Mouse (Mus musculus) frontal cortex, postnatal 36 days (tissue): ENCODE measurements around the gene Atp13a3.
"Not testable (repeated sequence)": the region's sequence is repeated elsewhere in the genome, so short reads cannot be mapped to it uniquely, and the experiment has no call there.

ENCODE experiments used
- DNase-seq, 2 experiments: peaks; one replicate each; pipeline ENCODE4 v3.0.0; 2022; ENCODE audit warnings: low spot score in 2 of 2

The Atp13a3 gene

DNA sequence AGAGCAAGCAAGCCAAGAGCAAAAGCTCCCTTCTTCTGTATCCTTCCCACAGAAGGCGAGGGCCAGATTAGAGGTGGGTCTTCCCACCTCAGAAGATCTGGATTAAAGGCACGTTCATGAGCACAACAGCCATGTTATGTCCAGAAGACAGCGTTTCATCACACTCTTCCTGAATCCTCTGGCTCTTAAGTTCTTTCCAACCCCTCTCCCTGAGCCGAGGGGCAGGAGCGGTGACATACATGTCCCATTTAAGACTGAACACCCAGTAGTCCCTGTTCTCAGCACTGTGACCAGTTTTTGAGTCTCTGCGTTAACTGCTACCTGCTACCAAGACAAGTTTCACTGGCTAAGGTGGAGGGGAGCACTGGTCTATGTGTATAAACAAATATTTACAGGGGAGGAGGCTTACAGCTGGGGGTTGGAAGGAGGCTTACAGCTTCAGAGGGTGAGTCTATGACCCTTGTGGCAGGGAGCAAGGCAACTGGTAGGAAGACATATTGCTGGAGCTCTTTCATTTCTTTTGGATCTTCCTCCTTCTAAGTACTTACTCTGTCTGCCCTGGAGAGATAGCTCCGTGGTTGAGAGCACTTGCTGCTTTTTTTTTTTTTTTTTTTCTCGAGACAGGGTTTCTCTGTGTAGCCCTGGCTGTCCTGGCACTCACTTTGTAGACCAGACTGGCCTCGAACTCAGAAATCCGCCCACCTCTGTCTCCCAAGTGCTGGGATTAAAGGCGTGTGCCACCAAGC lies at the start of gene Atp13a3:
Gene Atp13a3, minus strand, starts transcription at position 51 of the 746 bp plus-strand sequence.
- no peak for DNase-seq

GRCm38 (mm10) chr16:30453213-30453975 lies 47.6 kb upstream of the Atp13a3 start:
- DNase-seq: no peak

DNA sequence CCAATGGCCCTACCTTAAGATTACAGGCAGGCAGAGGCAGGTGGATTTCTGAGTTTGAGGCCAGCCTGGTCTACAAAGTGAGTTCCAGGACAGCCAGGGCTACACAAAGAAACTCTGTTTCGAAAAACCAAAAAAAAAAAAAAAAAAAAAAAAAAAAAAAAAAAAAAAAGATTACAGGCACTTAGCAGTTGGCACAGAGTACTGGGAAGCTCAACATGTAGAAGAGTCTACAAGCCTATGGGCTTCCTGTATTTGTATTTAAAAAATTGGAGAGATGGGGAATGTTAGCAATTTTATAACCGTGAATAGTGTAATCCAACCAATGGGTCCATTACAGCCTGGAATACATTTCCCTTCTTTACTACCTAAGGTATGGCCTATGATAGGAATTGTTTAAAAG lies 45.4 kb upstream of the Atp13a3 start:
- not testable (repeated sequence) for DNase-seq

- DNase-seq: no peak
These were observed 43.2 kb upstream of the Atp13a3 start for GRCm38 (mm10) chr16:30449017-30449416.

DNA sequence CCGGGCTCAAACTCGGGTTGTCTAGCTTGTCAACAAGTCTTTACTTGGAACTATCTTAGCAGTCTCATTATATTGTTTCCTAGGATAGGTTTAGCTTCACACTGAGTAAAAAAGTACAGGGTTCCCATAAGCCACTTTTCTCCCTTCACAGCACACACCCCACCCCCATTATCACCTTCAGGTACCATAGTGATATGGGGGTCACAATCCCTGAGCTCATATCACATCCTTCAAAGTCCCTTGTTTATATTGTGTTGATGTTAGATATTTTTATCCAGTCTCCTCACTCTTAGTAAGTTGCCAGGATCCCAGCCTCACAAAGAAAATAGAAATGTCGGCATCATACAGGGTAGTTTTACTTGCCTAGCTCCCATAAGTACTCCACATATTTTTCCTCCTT lies 42.4 kb upstream of the Atp13a3 start:
- DNase-seq: no peak

GRCm38 (mm10) chr16:30447642-30448041 lies 41.9 kb upstream of the Atp13a3 start:
- no peak for DNase-seq

GRCm38 (mm10) chr16:30443411-30443810 lies 37.6 kb upstream of the Atp13a3 start:
- no peak for DNase-seq

DNA sequence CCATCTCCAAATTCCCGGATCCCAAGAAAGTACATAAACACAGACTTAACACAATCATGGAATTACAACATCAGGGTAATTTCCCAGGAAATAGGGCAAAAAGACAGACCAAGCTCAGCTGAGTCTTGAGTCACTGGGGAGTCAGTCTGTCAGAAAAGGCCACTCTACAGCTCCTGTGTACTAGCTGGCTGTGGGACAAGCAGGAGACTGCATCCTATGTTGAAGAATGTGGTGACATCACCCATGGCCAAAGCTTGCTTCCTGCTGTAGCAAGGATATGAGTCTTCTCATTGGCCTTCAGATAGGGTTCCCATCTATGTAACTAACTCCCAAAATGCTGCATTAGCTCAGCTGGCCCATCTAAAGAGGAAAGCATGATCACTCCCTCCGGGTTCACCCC lies 36.7 kb upstream of the Atp13a3 start:
- DNase-seq: no peak

- no peak for DNase-seq
These were observed 35.6 kb upstream of the Atp13a3 start for GRCm38 (mm10) chr16:30441409-30441808.

- DNase-seq: no peak
These were observed 34.1 kb upstream of the Atp13a3 start for GRCm38 (mm10) chr16:30439841-30440240.

- no peak for DNase-seq
These were observed 33.6 kb upstream of the Atp13a3 start for GRCm38 (mm10) chr16:30439411-30439810.

DNA sequence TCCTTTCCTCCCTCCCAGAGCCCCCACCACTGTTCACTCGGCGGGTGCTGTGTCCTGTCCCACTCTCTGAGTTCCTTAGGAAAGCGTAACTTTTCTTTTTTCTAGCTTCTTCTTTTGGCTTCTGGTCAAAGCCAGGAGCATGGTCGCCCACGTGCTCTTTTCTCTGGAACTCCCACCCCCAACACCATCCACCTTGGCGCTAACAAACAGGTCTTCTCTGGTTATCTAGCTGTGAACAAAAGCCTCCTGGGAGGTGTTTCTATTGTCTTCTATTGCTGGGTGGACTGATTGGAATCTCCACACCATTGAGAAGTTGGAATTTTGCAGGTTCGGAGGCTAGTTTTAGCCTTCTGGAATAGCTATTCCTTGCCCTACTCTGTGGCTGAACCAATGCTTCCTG lies 30.5 kb upstream of the Atp13a3 start:
- DNase-seq: no peak

GRCm38 (mm10) chr16:30435393-30435792 lies 29.6 kb upstream of the Atp13a3 start:
- DNase-seq: no peak

GRCm38 (mm10) chr16:30433148-30433547 lies 27.4 kb upstream of the Atp13a3 start:
- no peak for DNase-seq

- DNase-seq: no peak
These were observed 26.3 kb upstream of the Atp13a3 start for GRCm38 (mm10) chr16:30432111-30432510.

DNA sequence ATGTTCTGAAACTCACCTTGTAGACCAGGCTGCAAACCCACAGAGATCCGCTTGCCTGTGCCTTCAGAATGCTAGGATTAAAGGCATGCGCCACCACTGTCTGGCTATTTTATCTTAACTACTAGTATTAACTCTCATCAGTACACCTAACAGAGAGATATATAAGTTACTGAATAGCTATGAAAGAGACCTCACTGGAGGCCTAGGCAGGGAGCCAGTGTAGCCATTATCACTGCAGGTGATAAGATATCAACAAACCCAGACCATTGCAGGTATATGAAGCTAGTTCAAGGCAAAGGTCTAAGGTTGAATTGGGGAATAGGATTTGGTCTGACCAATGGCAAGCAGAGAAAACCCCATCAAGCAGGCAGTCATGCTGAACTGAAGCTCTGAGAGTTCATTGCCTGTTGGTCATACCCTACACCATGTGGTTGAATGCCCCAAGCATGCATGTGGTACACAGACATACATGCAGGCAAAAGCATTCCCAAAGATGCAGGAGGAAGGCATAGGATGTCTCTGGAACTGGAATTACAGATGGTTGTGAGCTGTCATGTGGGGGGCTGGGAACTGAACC lies 24.8 kb upstream of the Atp13a3 start:
- DNase-seq: no peak

DNA sequence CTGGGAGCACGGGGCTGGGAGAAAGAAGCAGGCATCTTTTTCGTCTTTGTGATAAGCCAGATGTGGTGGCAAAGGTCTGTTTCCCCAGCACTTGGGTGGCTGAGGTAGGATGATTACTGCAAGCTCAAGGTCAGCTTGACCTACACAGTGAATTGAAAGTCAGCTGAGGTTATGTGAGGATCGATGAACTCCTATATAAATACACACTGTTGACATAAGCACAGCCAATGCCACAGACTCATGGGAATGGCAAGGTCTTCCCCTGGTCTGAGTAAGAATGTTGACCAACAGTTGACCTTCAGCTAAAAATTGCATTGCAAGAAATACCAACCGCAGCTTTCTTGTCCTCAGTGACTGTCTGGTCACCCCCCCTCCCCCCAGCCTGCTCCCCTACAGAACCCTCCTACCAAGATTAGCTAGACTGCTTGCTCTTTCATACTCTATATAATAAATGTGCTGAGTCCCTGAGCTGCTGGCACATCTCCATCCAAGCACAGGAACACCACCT lies 23.0 kb upstream of the Atp13a3 start:
- DNase-seq: no peak

GRCm38 (mm10) chr16:30427466-30427865 lies 21.7 kb upstream of the Atp13a3 start:
- no peak for DNase-seq

- no peak for DNase-seq
These were observed 21.2 kb upstream of the Atp13a3 start for GRCm38 (mm10) chr16:30427003-30427402.

GRCm38 (mm10) chr16:30425980-30426379 lies 20.2 kb upstream of the Atp13a3 start:
- DNase-seq: no peak

- no peak for DNase-seq
These were observed 18.3 kb upstream of the Atp13a3 start for GRCm38 (mm10) chr16:30424053-30424452.

DNA sequence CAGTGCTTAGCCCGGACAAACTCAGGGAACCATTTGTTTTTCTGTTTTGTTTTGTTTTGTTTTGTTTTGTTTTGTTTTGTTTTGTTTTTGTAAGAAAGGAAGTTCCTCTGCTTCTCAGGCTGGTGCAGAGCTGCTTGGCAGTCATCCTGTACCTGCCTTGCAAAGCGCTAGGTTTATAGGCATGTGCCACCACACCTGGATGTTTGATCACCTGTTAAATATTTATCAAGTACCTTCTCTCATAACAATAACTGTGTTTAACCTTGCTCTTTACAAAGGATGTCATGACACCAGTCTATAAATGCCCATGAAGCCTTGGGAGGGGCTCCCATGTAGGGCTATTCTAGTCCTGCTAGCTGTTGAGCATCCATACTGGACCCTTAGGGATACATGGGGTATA lies 10.9 kb upstream of the Atp13a3 start:
- no peak for DNase-seq

- DNase-seq: peak in 1 of 2 experiments; percentile 4
These were observed 10.5 kb upstream of the Atp13a3 start for GRCm38 (mm10) chr16:30416284-30416683.
